8 mouse cellular contexts compared by ENCODE assay signal in genomic region chr12:112644180-112644854, GRCm38 (mm10). TPM values are rescaled to one million over a fixed set of nuclear protein-coding genes. Genes with fewer than 3 reads are reported as not detected.
DNase-seq lines count a peak whose midpoint lies in the region; ATAC-seq and TF ChIP-seq lines count a peak whose summit lies in the region.

Gene Siva1, plus strand, starts transcription at chr12:112644679.

- intact Hi-C loops in heart, postnatal 25 days (cut with DNase I) = no loop called here

- TF ChIP-seq POLR2A in lung, adult 2 months (IDR thresholded peaks at IDR 0.05; ENCODE audit: borderline replicate concordance, extremely low read depth, low read depth, low read length) = no peak

- ATAC-seq in forebrain, embryonic 15.5 days (replicated peaks) = peak; percentile 95
- ATAC-seq in neutrophil, adult 5-6 weeks (ENCODE audit: extremely low read depth, insufficient number of reproducible peaks, low FRiP score, poor library complexity, severe bottlenecking) = peak; percentile 82

- H3K4me2 ChIP-seq in forebrain, embryonic 15.5 days (replicated peaks) = peak within 1 kb of the TSS; percentile 90

- H3K4me3 ChIP-seq in ES-E14 (ENCODE audit: insufficient read depth in 1 of 2, low read depth in 1 of 2, low read length in 2 of 2, poor library complexity in 1 of 2, severe bottlenecking in 1 of 2) = peak within 1 kb of the TSS; percentile 81 to 83
- peak within 1 kb of the TSS; percentile 83 for H3K4me3 ChIP-seq in forebrain, embryonic 15.5 days
- peak within 1 kb of the TSS; percentile 63 for H3K4me3 ChIP-seq in lung, adult 2 months (replicated peaks; ENCODE audit: extremely low read depth, low read depth, low read length)

- H3K27me3 ChIP-seq in forebrain, embryonic 15.5 days = no peaks in the 10 kb centered on the region

- peak; percentile 98 for DNase-seq in ES-E14 (ENCODE audit: low read depth, low spot score)
- peak; percentile 100 for DNase-seq in cerebellum, adult 11-12 months
- DNase-seq in heart, postnatal 25 days (ENCODE audit: low spot score) = peak; percentile 99
- DNase-seq in layer of hippocampus, adult 18-20 months (ENCODE audit: low spot score in 2 of 2) = peak; percentile 97
- DNase-seq in lung, adult 2 months = peak; percentile 97
- peak; percentile 98 to 99 for DNase-seq in thymus, adult 18-20 months

- WGBS in forebrain, embryonic 15.5 days = under 1% methylated on average over 45 of the region's 46 CpGs
- under 1% methylated on average over 44 of the region's 46 CpGs for WGBS in lung, adult 2 months

- no peak for TF ChIP-seq CTCF in lung, adult 2 months (IDR thresholded peaks at IDR 0.05; ENCODE audit: insufficient read depth, low read length)

- peak within 1 kb of the TSS; percentile 92 for H3K9ac ChIP-seq in ES-E14 (ENCODE audit: insufficient read depth, low read depth, low read length, poor library complexity, severe bottlenecking)
- peak within 1 kb of the TSS; percentile 79 for H3K9ac ChIP-seq in forebrain, embryonic 15.5 days (replicated peaks)

- peaks cover 0 to 13% of the 10 kb centered on the region in 2 experiments; a peak in 2 of 4 replicates for H3K4me1 ChIP-seq in ES-E14 (ENCODE audit: control insufficient read depth in 2 of 2, insufficient read depth in 2 of 2, low read length in 2 of 2, poor library complexity in 1 of 2)
- peaks cover 27% of the 10 kb centered on the region for H3K4me1 ChIP-seq in forebrain, embryonic 15.5 days
- 0 out of 2 replicates have a peak, but pooled peaks cover 3% of the 10 kb centered on the region for H3K4me1 ChIP-seq in lung, adult 2 months (ENCODE audit: control insufficient read depth, insufficient read depth, low read length)

- in situ Hi-C loops in ES-E14 (cut with MboI; ENCODE audit: low sequenced_read_pairs in 2 of 2, unreplicated experiment in 2 of 2) = no loop called here

- H3K36me3 ChIP-seq in ES-E14 (ENCODE audit: control insufficient read depth, insufficient read depth, low read length, poor library complexity, severe bottlenecking) = peaks cover 25% of the 10 kb centered on the region
- H3K36me3 ChIP-seq in forebrain, embryonic 15.5 days = peaks cover 16% of the 10 kb centered on the region

- peak within 1 kb of the TSS; percentile 58 for H3K27ac ChIP-seq in ES-E14 (ENCODE audit: insufficient read depth, low read depth, low read length, poor library complexity, severe bottlenecking)
- H3K27ac ChIP-seq in forebrain, embryonic 15.5 days (replicated peaks) = peak within 1 kb of the TSS; percentile 83

- H3K9me3 ChIP-seq in ES-E14 (ENCODE audit: control insufficient read depth, insufficient read depth, low read depth, low read length) = no peaks in the 10 kb centered on the region
- H3K9me3 ChIP-seq in forebrain, embryonic 15.5 days = no peaks in the 10 kb centered on the region

TF ChIP-seq in ES-E14, 5 proteins besides CTCF, POLR2A, EP300 and RAD21:
- no peak for TF ChIP-seq ZC3H11A (IDR thresholded peaks at IDR 0.05; ENCODE audit: borderline replicate concordance, low read depth, low read length)
- no peak for TF ChIP-seq MAFK (IDR thresholded peaks at IDR 0.05; ENCODE audit: insufficient read depth, low read depth, low read length)
- TF ChIP-seq HCFC1 (IDR thresholded peaks at IDR 0.05; ENCODE audit: borderline replicate concordance, insufficient read depth, low read length) = 0 out of 2 replicates have a peak, but pooled peaks have one; percentile 22
- TF ChIP-seq CHD2 (IDR thresholded peaks at IDR 0.05; ENCODE audit: low read depth, low read length) = 0 out of 2 replicates have a peak, but pooled peaks have one; percentile 14
TF ChIP-seq in ES-E14: peak in this region for 2.

RNA-seq across cellular contexts. Expression of gene Siva1, which starts in this region (rescaled TPM):
- total RNA-seq in ES-E14 (2012; rRNA removed) = 301 and 355 TPM in 2 replicates
- polyA plus RNA-seq in forebrain, embryonic 15.5 days (2015; fragmentation: Nextera tagmentation; extraction: Ambion mirVana) = 77.2 and 91.2 TPM in 2 replicates
- 10 to 100 TPM; 29.5 to 35.7 TPM for total RNA-seq in heart, postnatal 25 days (2021)
- 10 to 100 TPM; 23.4 TPM for total RNA-seq in layer of hippocampus, adult 18-20 months (2021)
- polyA plus RNA-seq in lung, adult 2 months (2012; rRNA removed) = 58.6 and 66.5 TPM in 2 replicates
- total RNA-seq in neutrophil, adult 5-6 weeks (2017) = 45.4 and 52.7 TPM in 2 replicates

Comparison
In these comparisons a context has a peak if more than half of its experiments do, and no peak if none do; other contexts are left out.
1. Peak in every context shown above with its lines: DNase-seq, ATAC-seq, H3K4me3 ChIP-seq and H3K27ac ChIP-seq.